Mouse (Mus musculus): Measurements from ENCODE around the gene Ap2a1. TPM values are rescaled to one million over a fixed set of nuclear protein-coding genes. Genes with fewer than 3 reads are reported as not detected.

Gene Ap2a1
- polyA plus RNA-seq, 1 experiment from 2014 or later = 73.9 TPM

DNA sequence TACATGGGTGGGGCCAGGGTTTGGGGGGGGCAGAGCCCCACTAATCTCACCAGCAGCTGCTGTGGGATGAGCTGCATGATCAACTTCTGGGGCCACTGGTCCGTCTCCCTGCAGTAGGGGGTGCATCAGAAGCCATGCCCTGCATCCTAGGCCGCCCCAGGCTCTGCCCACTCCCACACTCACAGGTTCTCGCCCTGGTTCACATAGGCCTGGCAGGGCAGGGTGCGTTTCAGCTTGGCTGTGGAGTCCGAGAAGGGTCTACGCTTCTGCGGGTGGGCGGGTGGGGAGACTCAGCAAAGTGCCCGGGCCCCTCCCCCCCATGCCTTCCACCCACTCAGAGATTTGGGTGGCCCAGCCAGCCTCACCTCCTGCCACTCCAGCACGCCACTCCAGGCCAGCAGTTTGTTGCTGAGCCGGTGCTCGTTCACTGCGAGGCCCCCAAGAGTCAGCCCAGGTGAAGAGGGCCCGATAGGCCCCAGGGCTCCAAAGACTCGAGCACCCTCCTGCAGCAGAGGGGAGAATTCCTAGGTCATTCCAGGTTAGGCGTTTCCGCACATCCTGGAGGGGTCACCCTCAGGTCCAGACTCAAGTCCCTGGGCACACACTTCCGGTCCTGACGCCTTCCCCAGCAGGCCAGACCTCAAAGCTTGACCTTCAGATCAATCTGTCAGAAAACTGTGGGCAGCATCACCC is 62.1 kb downstream of the Ap2a1 start:
- H3K9me3 ChIP-seq = no peaks in the 10 kb centered on the region
- WGBS = 66% methylated on average over 19 of the region's 19 CpGs
- no peaks in the 10 kb centered on the region for H3K27me3 ChIP-seq (ENCODE audit: insufficient read depth, poor library complexity, severe bottlenecking)
- peaks cover 49% of the 10 kb centered on the region for H3K36me3 ChIP-seq
- H3K4me1 ChIP-seq = peaks cover 57% of the 10 kb centered on the region
- peak overlapping the region; percentile 97 for H3K27ac ChIP-seq
- DNase-seq (ENCODE audit: low spot score) = no peak
- H3K4me3 ChIP-seq = peak overlapping the region; percentile 89

DNA sequence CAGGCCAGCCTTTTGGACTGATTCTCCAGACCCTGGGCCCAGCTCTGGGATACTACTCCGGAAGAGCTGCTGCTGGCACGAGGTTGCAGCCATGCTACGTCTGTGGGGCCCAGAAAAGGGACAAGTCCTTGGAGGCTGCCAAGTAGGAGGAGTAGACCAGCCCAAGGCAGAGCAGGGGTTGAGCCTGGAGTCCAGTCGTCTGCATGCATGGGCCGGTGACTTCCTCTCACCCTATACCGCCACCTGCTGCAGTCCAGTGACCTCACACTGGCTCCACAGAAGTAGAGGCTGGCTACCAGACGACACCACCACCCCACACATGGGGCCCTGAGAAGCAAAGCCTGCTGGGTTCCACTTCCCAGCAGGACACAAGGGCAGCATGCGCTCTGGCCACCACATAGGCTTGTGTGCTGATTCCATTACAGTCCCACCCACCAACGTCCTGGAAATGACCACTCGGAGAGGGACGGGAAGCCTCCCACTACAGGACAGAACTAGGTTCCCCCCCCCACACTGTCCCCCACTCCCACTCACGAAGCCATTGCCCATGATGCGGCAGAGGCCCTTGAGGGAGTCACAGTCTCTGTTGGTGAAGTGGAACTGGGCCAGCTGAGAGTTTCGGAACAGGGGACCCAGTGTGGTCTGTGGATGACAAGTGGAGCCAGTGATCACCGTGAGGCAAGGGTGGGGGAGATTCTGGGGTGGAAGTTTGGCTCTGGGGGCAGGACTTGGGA is 62.9 kb downstream of the Ap2a1 start:
- no peak for DNase-seq (ENCODE audit: low spot score)
- H3K27me3 ChIP-seq (ENCODE audit: insufficient read depth, poor library complexity, severe bottlenecking) = no peaks in the 10 kb centered on the region
- H3K36me3 ChIP-seq = peaks cover 56% of the 10 kb centered on the region
- H3K9me3 ChIP-seq = no peaks in the 10 kb centered on the region
- H3K4me3 ChIP-seq = peak overlapping the region; percentile 89
- H3K4me1 ChIP-seq = peaks cover 60% of the 10 kb centered on the region
- H3K27ac ChIP-seq = peak overlapping the region; percentile 97
- WGBS = 63% methylated on average over 15 of the region's 15 CpGs

DNA sequence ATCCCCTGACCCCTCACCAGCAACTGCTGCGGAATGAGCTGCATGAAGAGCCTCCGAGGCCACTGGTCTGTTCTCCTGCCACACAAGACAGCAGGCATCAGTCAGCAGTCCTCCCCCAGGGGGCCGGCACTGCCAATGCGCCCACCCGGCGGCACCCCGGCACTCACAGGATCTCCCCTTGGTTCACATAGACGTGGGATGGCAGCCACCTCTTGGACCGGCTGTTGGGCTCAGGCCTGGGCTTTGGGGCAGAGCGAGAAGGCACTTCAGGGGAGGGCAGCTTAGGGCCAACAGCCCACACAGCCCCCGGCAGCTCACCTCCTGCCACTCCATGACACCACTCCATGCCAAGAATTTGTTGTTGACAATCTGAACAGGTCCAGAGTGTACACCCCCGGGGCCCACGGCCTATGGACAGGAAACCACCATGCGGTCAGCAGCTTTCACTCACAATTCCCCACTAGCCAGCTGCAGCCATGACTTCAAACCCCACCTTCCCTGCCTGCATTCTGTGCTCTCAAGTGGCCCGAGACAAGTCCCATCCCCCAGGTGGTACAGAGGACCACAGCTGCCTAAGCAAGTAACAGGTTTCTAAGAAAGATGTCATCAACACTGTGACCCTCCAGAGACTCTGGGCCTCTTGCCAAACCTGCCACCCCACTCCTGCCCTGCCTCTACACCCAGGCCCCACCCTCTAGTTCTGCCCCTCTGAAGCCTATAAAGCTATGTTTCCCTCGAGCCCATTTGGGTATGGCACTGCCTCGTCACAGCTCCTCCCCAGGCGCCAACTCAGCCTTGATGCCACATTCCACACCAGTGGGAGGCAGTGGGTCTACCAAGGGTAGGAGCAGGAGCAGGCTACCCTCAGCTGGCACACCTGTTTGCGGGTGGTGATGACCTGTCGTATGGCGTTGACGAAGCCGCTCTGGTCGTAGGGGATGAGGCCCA is 64.4 kb downstream of the Ap2a1 start:
- Histone ChIP-seq H3K4me1 (peaks cover 62% of the 10 kb centered on the region), H3K4me3 (0 out of 2 replicates have a peak overlapping the region, but pooled peaks have one; percentile 12), H3K36me3 (peaks cover 69% of the 10 kb centered on the region), H3K27me3 (ENCODE audit: insufficient read depth, poor library complexity, severe bottlenecking) (no peaks in the 10 kb centered on the region), H3K9me3 (no peaks in the 10 kb centered on the region), H3K27ac (no peak overlapping the region)
- WGBS = 83% methylated on average over 24 of the region's 24 CpGs
- no peak for DNase-seq (ENCODE audit: low spot score)

DNA sequence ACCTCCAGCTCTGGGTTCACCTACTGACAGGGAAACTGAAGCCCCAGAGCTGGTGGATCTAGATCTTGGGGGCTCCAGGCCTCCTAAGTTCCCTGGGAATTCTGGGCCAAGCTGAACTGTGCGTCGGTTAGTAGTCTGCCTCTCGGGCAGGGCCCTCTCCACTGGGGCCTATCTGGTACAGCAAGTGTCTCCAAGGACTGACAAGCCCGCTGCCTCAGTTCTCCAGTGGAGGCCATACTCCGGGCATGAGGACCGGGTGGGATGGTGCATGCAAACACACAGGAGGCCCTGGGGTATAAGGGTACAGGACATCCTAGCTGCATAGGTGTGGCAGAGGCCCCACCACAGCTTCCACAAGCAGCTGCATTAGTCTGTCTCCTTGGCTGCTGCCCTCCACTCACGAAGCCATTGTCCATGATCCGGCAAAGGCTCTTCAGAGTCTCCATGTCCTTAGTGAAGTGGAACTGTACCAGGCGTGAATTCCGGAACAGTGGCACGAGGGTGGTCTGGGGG is 65.3 kb downstream of the Ap2a1 start:
- Histone ChIP-seq H3K9me3 (no peaks in the 10 kb centered on the region), H3K4me1 (peaks cover 62% of the 10 kb centered on the region), H3K27ac (no peak overlapping the region; the same call in 1 of the 2 replicates), H3K36me3 (peaks cover 73% of the 10 kb centered on the region), H3K4me3 (no peak overlapping the region), H3K27me3 (ENCODE audit: insufficient read depth, poor library complexity, severe bottlenecking) (no peaks in the 10 kb centered on the region)
- 89% methylated on average over 11 of the region's 11 CpGs for WGBS
- no peak for DNase-seq (ENCODE audit: low spot score)

DNA sequence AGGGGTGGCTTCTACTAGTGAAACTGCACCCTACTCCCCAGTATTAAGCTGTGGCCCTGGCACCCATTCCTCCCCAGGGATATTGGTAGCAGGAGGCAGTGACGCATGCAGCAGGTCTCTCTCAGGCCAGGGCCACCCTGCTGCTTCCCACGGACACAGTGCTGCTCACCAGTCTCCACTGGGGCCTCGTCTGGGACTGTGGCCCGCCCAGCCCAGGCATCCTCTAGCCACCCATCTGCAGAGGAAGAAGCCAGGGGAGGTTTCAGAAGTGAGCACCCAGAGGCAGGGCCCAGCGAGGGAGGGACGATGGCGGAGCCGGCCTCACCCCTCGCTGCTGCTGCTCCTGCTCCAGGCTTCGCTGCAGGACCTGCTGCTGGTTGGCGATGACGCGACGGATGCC is 66.1 kb downstream of the Ap2a1 start:
- Histone ChIP-seq H3K9me3 (no peaks in the 10 kb centered on the region), H3K27ac (no peak overlapping the region), H3K4me3 (peak overlapping the region; percentile 0; the same call in 1 of the 2 replicates), H3K27me3 (ENCODE audit: insufficient read depth, poor library complexity, severe bottlenecking) (no peaks in the 10 kb centered on the region), H3K4me1 (peaks cover 62% of the 10 kb centered on the region), H3K36me3 (peaks cover 75% of the 10 kb centered on the region)
- WGBS = 89% methylated on average over 14 of the region's 14 CpGs
- DNase-seq (ENCODE audit: low spot score) = no peak

DNA sequence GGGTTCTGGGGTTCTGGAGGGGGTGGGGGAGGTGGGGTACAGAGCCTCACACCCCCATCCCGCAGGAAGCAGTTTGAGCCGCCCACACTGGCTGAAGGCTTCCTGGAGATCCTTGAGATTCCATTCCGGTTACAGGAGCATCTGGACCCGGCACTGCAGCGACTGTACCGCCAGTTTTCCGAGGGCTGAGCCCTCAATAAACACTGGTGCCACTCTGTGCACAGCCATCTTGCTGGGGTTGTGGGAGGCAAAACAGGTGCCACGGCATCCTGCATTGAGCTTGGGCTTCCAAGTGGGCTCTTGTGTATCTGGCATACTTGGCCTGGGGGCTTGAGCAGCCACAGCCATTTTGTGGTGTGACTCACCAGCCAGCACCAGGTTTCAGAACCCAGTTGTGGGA is 66.9 kb downstream of the Ap2a1 start:
- 83% methylated on average over 8 of the region's 8 CpGs for WGBS
- no peak for DNase-seq (ENCODE audit: low spot score)
- Histone ChIP-seq H3K9me3 (no peaks in the 10 kb centered on the region), H3K4me1 (peaks cover 62% of the 10 kb centered on the region), H3K4me3 (no peak overlapping the region), H3K27ac (no peak overlapping the region), H3K27me3 (ENCODE audit: insufficient read depth, poor library complexity, severe bottlenecking) (no peaks in the 10 kb centered on the region), H3K36me3 (peaks cover 75% of the 10 kb centered on the region)

DNA sequence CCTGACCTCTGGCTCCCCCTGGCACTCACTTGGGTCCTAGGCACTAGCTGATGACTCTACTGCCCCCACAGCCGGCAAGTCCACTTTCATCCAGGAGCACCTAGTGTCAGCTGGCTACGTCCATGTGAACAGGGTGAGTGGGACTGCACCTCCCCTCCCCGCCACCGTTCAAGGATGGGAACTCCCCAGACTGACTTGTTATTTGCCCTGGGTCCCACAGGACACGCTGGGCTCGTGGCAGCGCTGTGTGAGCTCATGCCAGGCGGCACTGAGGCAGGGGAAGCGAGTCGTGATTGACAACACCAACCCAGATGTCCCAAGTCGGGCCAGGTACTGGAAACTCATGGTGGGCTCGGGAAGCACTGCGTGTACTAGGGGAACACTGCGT is 67.9 kb downstream of the Ap2a1 start:
- H3K27me3 ChIP-seq (ENCODE audit: insufficient read depth, poor library complexity, severe bottlenecking) = no peaks in the 10 kb centered on the region
- H3K4me3 ChIP-seq = no peak overlapping the region; the same call in 1 of the 2 replicates
- H3K36me3 ChIP-seq = peaks cover 69% of the 10 kb centered on the region
- no peak for DNase-seq (ENCODE audit: low spot score)
- no peak overlapping the region for H3K27ac ChIP-seq
- peaks cover 57% of the 10 kb centered on the region for H3K4me1 ChIP-seq
- WGBS = 84% methylated on average over 14 of the region's 14 CpGs
- no peaks in the 10 kb centered on the region for H3K9me3 ChIP-seq

DNA sequence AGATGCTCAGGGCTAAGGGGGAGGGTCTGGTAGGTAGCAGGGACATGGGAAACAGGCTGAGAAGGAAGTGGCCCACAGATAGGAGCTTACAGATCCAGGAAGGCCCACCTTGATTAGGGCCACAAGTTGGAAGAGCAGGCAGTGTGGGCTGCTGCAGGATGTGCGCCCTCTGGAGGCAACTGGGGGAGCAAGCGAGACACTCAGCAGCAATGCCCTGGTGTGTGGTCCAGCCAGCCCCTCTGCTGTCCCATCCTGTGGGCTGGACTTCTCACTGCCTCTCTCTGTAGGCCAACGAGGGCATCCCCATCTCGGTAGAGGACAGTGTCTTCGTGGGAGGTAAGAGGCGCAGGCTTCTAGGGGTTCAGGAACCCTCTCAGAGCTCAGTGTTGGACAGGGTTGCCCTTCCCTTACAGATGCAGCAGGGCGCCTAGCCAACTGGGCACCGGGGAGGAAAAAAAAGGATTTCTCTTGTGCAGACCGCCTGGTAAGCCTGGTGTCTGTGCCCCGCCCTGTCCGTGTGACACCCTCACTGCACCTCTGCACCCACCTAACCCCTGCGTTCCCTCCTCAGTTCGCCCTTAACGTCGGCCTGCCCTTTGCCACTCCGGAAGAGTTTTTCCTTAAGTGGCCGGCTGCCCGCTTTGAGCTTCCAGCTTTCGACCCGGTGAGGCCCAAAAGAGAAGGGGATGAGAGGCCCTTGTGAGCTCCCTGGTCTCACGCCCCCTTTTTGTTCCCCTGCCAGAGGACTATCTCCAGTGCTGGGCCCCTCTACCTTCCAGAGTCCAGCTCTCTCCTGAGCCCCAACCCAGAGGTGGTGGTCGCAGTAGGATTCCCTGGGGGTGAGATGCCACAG is 68.5 kb downstream of the Ap2a1 start:
- peak overlapping the region; percentile 25 for H3K4me3 ChIP-seq
- peaks cover 63% of the 10 kb centered on the region for H3K36me3 ChIP-seq
- H3K4me1 ChIP-seq = peaks cover 53% of the 10 kb centered on the region
- WGBS = 64% methylated on average over 22 of the region's 22 CpGs
- H3K9me3 ChIP-seq = no peaks in the 10 kb centered on the region
- H3K27ac ChIP-seq = 0 out of 2 replicates have a peak overlapping the region, but pooled peaks have one; percentile 12
- no peaks in the 10 kb centered on the region for H3K27me3 ChIP-seq (ENCODE audit: insufficient read depth, poor library complexity, severe bottlenecking)
- DNase-seq (ENCODE audit: low spot score) = no peak

DNA sequence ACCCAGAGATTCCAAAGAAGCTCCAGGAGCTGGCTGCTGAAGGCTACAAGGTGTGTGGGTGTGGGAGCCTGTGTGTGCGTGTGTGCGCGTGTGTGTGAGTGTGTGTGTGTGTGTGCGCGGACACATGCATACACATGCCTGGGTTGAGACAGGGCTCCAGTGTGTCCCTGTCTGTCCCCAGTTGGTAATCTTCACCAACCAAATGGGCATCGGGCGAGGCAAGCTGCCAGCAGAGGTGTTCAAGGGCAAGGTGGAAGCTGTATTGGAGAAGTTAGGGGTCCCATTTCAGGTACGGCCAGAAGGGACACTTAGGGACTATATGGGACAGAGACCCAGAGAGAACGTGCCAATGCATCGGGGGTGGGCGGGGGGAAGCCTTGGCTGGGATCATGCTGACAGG is 69.4 kb downstream of the Ap2a1 start:
- no peak for DNase-seq (ENCODE audit: low spot score)
- Histone ChIP-seq H3K4me3 (0 out of 2 replicates have a peak overlapping the region, but pooled peaks have one; percentile 15), H3K27ac (no peak overlapping the region), H3K4me1 (peaks cover 53% of the 10 kb centered on the region), H3K9me3 (no peaks in the 10 kb centered on the region), H3K36me3 (peaks cover 54% of the 10 kb centered on the region), H3K27me3 (ENCODE audit: insufficient read depth, poor library complexity, severe bottlenecking) (no peaks in the 10 kb centered on the region)
- 89% methylated on average over 11 of the region's 11 CpGs for WGBS

DNA sequence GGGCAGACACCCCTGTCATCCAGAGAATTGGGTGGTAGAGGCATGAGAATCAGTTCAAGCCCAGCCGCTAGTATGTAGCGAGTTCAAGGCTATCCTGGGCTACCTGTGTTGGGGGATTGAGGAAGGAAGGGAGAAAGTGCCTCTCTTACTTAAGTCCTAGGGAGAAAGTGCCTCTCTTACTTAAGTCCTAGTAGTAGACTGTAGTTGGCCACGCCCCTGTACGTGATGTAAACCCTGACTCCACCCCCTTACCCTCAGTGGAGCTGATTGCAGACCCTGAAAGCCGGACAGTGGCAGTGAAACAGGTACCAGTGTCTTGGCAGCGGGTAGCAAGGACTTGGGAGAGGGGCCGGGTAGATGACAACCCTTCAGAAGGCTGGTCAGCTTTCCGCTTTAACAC is 71.4 kb downstream of the Ap2a1 start:
- Histone ChIP-seq H3K36me3 (peaks cover 37% of the 10 kb centered on the region), H3K4me1 (peaks cover 64% of the 10 kb centered on the region), H3K9me3 (no peaks in the 10 kb centered on the region), H3K27ac (peak overlapping the region; percentile 93), H3K27me3 (ENCODE audit: insufficient read depth, poor library complexity, severe bottlenecking) (no peaks in the 10 kb centered on the region), H3K4me3 (peak overlapping the region; percentile 97)
- no peak for DNase-seq (ENCODE audit: low spot score)
- 24% methylated on average over 8 of the region's 8 CpGs for WGBS

DNA sequence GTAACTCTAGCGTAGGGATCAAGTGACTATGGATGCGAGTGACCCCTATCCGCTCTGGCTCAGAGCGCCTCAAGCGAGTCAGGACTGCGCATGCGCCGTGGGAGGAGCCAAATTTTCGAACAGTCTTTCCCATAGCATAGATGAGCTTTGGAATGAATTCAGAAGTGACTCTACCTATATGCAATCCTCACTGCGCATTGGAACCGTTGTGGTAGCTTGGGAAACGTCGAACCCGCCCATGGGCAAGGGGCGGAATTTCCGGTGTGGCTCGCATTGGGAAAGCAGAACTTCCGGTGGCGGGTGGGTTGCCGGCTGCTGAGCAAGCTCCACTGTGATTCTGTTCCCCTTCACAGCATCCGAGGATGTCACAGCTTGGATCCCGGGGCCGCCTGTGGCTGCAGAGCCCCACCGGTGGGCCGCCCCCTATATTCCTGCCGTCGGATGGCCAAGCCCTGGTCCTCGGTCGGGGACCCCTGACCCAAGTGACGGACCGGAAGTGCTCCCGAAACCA is 72.2 kb downstream of the Ap2a1 start, which contains the start of gene Pnkp:
Gene Pnkp (plus strand): TSS at position 98 of the 511 bp plus-strand sequence.
- no peaks in the 10 kb centered on the region for H3K27me3 ChIP-seq (ENCODE audit: insufficient read depth, poor library complexity, severe bottlenecking)
- H3K4me1 ChIP-seq = peaks cover 70% of the 10 kb centered on the region
- WGBS = under 1% methylated on average over 32 of the region's 32 CpGs
- peak within 1 kb of the TSS; percentile 97 for H3K4me3 ChIP-seq
- peaks cover 35% of the 10 kb centered on the region for H3K36me3 ChIP-seq
- H3K9me3 ChIP-seq = no peaks in the 10 kb centered on the region
- H3K27ac ChIP-seq = peak within 1 kb of the TSS; percentile 93
- DNase-seq (ENCODE audit: low spot score) = peak; percentile 93

Data from heart, embryonic 10.5 days (tissue).